Mouse (Mus musculus): ENCODE measurements around the gene Nolc1. TPM values are rescaled to one million over a fixed set of nuclear protein-coding genes. Genes with fewer than 3 reads are reported as not detected.
"Not testable (repeated sequence)": the region's sequence is repeated elsewhere in the genome, so short reads cannot be mapped to it uniquely, and the experiment has no call there.

The Nolc1 gene
- polyA plus RNA-seq, 1 experiment from 2014 or later = 74.4 TPM

DNA sequence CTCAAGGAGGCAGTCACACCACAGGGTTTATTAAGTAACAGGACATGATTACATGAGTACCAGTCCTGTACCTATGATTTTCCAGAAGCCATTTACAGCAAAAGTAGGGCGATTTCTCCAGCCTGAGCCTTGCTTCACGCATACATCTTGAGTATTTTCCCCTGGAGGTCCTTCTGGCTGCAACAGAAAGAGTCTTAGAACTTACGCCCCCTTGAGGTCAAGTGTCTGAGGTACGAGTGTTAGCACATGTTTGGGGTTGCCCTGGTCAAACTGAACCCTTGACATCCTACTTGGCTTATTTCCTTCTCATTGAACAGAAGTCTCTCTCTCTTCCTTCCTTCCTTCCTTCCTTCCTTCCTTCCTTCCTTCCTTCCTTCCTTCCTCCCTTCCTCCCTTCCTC, 39.0 kb downstream of the Nolc1 start:
- ATAC-seq (ENCODE audit: low FRiP score, low TSS enrichment) (no peak), DNase-seq (no peak)
- H3K27me3 ChIP-seq (ENCODE audit: control insufficient read depth, insufficient read depth, low read length) = no peaks in the 10 kb centered on the region
- H3K36me3 ChIP-seq (ENCODE audit: control insufficient read depth, insufficient read depth, low read length) = no peaks in the 10 kb centered on the region
- H3K27ac ChIP-seq (replicated peaks; ENCODE audit: low read depth, low read length) = no peak overlapping the region
- no peak overlapping the region for H3K4me3 ChIP-seq (replicated peaks; ENCODE audit: low read depth, low read length)
- WGBS = 62% methylated on average over 4 of the region's 4 CpGs
- no peaks in the 10 kb centered on the region for H3K4me1 ChIP-seq (ENCODE audit: control insufficient read depth, insufficient read depth, low read length)
- no peaks in the 10 kb centered on the region for H3K9me3 ChIP-seq (ENCODE audit: control insufficient read depth, low read length)
- H3K9ac ChIP-seq (replicated peaks; ENCODE audit: low read length) = no peak overlapping the region
- no peak overlapping the region for H3K4me2 ChIP-seq (ENCODE audit: low read length)

DNA sequence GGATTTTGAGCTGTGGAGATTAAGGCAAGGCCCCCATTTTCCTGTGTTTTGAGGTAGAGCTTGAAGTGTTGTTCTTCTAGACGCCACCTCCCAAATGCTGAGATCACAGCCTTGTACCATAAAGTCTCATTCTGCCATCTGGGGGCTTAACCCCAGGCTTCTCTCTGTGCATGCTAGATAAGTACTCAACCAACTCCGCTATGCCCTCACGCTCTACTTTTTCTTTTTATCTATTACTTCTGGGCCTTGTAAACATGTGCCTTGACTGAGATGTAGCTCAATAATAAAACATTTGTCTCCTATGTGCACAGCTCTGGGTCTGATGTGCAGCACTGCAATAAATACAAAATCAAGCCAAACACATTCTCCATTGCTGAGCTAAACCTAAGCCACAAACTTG, 43.8 kb downstream of the Nolc1 start:
- ATAC-seq (ENCODE audit: low FRiP score, low TSS enrichment) = no peak
- Histone ChIP-seq H3K27ac (replicated peaks; ENCODE audit: low read depth, low read length) (no peak overlapping the region), H3K4me2 (ENCODE audit: low read length) (no peak overlapping the region), H3K4me3 (replicated peaks; ENCODE audit: low read depth, low read length) (no peak overlapping the region), H3K36me3 (ENCODE audit: control insufficient read depth, insufficient read depth, low read length) (no peaks in the 10 kb centered on the region), H3K27me3 (ENCODE audit: control insufficient read depth, insufficient read depth, low read length) (no peaks in the 10 kb centered on the region), H3K9ac (replicated peaks; ENCODE audit: low read length) (no peak overlapping the region), H3K9me3 (ENCODE audit: control insufficient read depth, low read length) (no peaks in the 10 kb centered on the region), H3K4me1 (ENCODE audit: control insufficient read depth, insufficient read depth, low read length) (no peaks in the 10 kb centered on the region)
- DNase-seq = no peak
- WGBS = 90% methylated on average over 3 of the region's 3 CpGs

DNA sequence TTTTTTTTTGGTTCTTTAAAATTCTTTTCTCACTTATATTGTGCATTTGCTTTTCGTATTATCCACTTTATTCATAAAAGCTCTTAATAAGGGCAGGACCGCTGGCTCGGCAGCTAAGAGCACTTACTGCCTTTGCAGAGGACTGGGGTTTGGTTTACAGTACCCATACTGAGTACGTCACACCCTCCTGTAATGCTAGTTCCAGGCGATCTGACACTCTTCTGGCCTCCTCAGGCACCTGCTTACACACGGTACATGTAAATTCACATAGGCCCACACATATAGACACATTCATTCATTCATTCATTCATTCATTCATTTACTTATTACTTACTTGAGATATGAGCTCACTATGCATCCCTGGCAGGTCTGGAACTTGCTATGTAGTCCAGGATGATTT, 45.2 kb downstream of the Nolc1 start:
- no peaks in the 10 kb centered on the region for H3K36me3 ChIP-seq (ENCODE audit: control insufficient read depth, insufficient read depth, low read length)
- no peak overlapping the region for H3K27ac ChIP-seq (replicated peaks; ENCODE audit: low read depth, low read length)
- H3K9me3 ChIP-seq (ENCODE audit: control insufficient read depth, low read length) = no peaks in the 10 kb centered on the region
- H3K4me3 ChIP-seq (replicated peaks; ENCODE audit: low read depth, low read length) = no peak overlapping the region
- no peak overlapping the region for H3K4me2 ChIP-seq (ENCODE audit: low read length)
- H3K27me3 ChIP-seq (ENCODE audit: control insufficient read depth, insufficient read depth, low read length) = no peaks in the 10 kb centered on the region
- ATAC-seq (ENCODE audit: low FRiP score, low TSS enrichment) (no peak), DNase-seq (no peak)
- no peak overlapping the region for H3K9ac ChIP-seq (replicated peaks; ENCODE audit: low read length)
- no peaks in the 10 kb centered on the region for H3K4me1 ChIP-seq (ENCODE audit: control insufficient read depth, insufficient read depth, low read length)
- 85% methylated on average over 6 of the region's 6 CpGs for WGBS

DNA sequence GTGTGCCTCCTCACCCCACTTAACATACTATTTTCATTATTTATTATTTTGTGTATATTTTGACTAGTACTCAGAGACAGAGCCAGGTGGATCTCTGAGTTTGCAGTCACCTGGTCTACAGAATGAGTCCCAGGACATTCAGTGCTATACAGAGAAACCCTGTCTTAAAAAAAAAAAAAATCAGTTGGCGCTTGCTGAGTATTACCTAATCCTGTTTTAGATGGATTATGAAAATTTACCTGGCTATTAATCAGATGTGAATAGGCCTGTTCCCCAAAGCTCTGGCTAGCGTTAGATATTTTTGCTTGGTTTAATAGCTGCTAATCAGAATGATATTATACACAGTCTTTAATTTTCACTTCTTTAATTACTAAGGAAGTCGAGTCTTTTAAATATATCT, 48.2 kb downstream of the Nolc1 start:
- no peaks in the 10 kb centered on the region for H3K36me3 ChIP-seq (ENCODE audit: control insufficient read depth, insufficient read depth, low read length)
- H3K27ac ChIP-seq (replicated peaks; ENCODE audit: low read depth, low read length) = no peak overlapping the region
- H3K4me1 ChIP-seq (ENCODE audit: control insufficient read depth, insufficient read depth, low read length) = no peaks in the 10 kb centered on the region
- H3K9ac ChIP-seq (replicated peaks; ENCODE audit: low read length) = no peak overlapping the region
- ATAC-seq (ENCODE audit: low FRiP score, low TSS enrichment) (no peak), DNase-seq (no peak)
- H3K27me3 ChIP-seq (ENCODE audit: control insufficient read depth, insufficient read depth, low read length) = no peaks in the 10 kb centered on the region
- WGBS = 86% methylated on average over 3 of the region's 3 CpGs
- H3K4me3 ChIP-seq (replicated peaks; ENCODE audit: low read depth, low read length) = no peak overlapping the region
- H3K9me3 ChIP-seq (ENCODE audit: control insufficient read depth, low read length) = no peaks in the 10 kb centered on the region
- H3K4me2 ChIP-seq (ENCODE audit: low read length) = no peak overlapping the region

DNA sequence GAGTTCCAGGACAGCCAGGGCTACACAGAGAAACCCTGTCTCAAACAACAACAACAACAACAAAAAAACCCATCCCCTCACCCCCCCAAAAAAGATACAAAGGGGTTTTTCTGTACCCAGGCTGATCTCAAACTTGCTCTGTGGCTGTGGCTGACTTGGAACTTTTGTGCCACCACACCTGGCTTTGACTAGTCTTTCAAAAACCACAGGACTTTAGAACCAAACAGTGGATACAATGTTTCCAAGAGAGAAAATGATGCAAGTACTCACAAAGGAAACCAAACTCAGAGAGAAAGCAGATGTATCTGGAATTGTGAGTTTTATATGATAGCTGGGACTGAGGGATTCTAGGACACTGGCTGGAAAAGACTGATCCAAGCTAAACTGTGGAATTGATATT, 49.0 kb downstream of the Nolc1 start:
- no peak overlapping the region for H3K9ac ChIP-seq (replicated peaks; ENCODE audit: low read length)
- H3K36me3 ChIP-seq (ENCODE audit: control insufficient read depth, insufficient read depth, low read length) = no peaks in the 10 kb centered on the region
- H3K4me1 ChIP-seq (ENCODE audit: control insufficient read depth, insufficient read depth, low read length) = no peaks in the 10 kb centered on the region
- no peak overlapping the region for H3K27ac ChIP-seq (replicated peaks; ENCODE audit: low read depth, low read length)
- H3K4me3 ChIP-seq (replicated peaks; ENCODE audit: low read depth, low read length) = no peak overlapping the region
- DNase-seq (no peak), ATAC-seq (ENCODE audit: low FRiP score, low TSS enrichment) (no peak)
- no peaks in the 10 kb centered on the region for H3K27me3 ChIP-seq (ENCODE audit: control insufficient read depth, insufficient read depth, low read length)
- H3K4me2 ChIP-seq (ENCODE audit: low read length) = no peak overlapping the region
- no peaks in the 10 kb centered on the region for H3K9me3 ChIP-seq (ENCODE audit: control insufficient read depth, low read length)

DNA sequence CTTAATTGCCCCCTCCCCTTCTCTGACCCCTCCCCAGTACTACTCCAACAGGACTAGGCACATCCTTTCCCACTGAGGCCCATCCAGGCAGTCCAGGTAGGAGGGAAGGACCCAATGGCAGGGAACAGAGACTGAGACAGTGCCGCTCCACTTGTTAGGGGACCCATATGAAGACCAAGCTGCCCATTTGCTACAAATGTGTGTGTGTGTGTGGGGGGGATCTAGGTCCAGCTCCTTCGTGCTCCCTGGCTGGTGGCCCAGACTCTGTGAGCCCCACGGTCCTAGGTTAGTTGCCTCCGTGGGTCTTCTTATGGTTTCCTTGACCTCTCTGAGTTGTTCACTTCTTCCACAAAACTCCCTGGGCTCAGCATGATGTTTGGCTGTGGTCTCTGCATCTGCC, 50.6 kb downstream of the Nolc1 start:
- DNase-seq (no peak), ATAC-seq (ENCODE audit: low FRiP score, low TSS enrichment) (no peak)
- Histone ChIP-seq H3K9me3 (ENCODE audit: control insufficient read depth, low read length) (no peaks in the 10 kb centered on the region), H3K36me3 (ENCODE audit: control insufficient read depth, insufficient read depth, low read length) (no peaks in the 10 kb centered on the region), H3K27me3 (ENCODE audit: control insufficient read depth, insufficient read depth, low read length) (peaks cover 12% of the 10 kb centered on the region), H3K4me2 (ENCODE audit: low read length) (no peak overlapping the region), H3K4me3 (replicated peaks; ENCODE audit: low read depth, low read length) (no peak overlapping the region), H3K27ac (replicated peaks; ENCODE audit: low read depth, low read length) (no peak overlapping the region), H3K4me1 (ENCODE audit: control insufficient read depth, insufficient read depth, low read length) (no peaks in the 10 kb centered on the region), H3K9ac (replicated peaks; ENCODE audit: low read length) (no peak overlapping the region)
- 88% methylated on average over 4 of the region's 4 CpGs for WGBS

DNA sequence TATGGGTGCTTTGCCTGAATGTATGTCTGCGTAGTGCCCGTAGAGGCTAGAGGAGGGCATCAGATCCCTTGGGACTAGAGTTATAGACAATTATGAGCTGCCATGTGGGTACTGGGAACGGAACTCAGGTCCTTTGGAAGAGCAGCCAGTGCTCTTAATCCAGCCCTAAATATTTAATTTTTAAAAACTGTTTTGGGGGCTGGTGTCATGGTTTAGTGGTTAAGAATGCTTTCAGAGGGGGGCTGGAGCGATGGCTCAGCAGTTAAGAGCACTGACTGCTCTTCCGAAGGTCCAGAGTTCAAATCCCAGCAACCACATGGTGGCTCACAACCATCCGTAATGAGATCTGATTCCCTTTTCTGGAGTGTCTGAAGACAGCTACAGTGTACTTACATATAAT, 54.1 kb downstream of the Nolc1 start:
- H3K9me3 ChIP-seq (ENCODE audit: control insufficient read depth, low read length); H3K4me2 ChIP-seq (ENCODE audit: low read length); H3K4me3 ChIP-seq (replicated peaks; ENCODE audit: low read depth, low read length); DNase-seq; H3K4me1 ChIP-seq (ENCODE audit: control insufficient read depth, insufficient read depth, low read length); H3K36me3 ChIP-seq (ENCODE audit: control insufficient read depth, insufficient read depth, low read length); H3K27ac ChIP-seq (replicated peaks; ENCODE audit: low read depth, low read length); ATAC-seq (ENCODE audit: low FRiP score, low TSS enrichment); H3K9ac ChIP-seq (replicated peaks; ENCODE audit: low read length): not testable (repeated sequence)
- 86% methylated on average over 5 of the region's 6 CpGs for WGBS
- peaks cover 45% of the 10 kb centered on the region for H3K27me3 ChIP-seq (ENCODE audit: control insufficient read depth, insufficient read depth, low read length)

DNA sequence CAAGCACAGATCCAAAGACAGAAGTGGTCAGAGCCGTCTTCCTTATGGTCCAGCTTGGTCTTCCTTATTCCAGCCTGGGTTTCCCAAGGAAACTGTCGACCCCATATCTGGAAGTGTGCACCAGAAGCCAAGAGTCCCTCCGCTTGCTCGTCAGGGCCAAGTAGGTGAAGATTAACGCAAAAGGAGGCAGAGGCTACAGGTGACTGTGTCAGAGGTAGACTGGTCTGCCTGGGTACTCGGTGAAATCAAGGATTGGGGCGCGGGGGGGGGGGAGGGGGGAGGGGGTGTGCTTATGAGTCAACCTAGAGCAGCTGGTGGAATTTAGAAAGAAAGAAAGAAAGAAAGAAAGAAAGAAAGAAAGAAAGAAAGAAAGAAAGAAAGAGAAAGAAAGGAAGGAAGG, 55.6 kb downstream of the Nolc1 start:
- Histone ChIP-seq H3K9me3 (ENCODE audit: control insufficient read depth, low read length) (no peaks in the 10 kb centered on the region), H3K27me3 (ENCODE audit: control insufficient read depth, insufficient read depth, low read length) (peaks cover 56% of the 10 kb centered on the region), H3K4me1 (ENCODE audit: control insufficient read depth, insufficient read depth, low read length) (peaks cover 10% of the 10 kb centered on the region), H3K4me3 (replicated peaks; ENCODE audit: low read depth, low read length) (no peak overlapping the region), H3K27ac (replicated peaks; ENCODE audit: low read depth, low read length) (no peak overlapping the region), H3K9ac (replicated peaks; ENCODE audit: low read length) (no peak overlapping the region), H3K36me3 (ENCODE audit: control insufficient read depth, insufficient read depth, low read length) (no peaks in the 10 kb centered on the region), H3K4me2 (ENCODE audit: low read length) (no peak overlapping the region)
- DNase-seq (no peak), ATAC-seq (ENCODE audit: low FRiP score, low TSS enrichment) (no peak)
- WGBS = 8% methylated on average over 8 of the region's 8 CpGs

DNA sequence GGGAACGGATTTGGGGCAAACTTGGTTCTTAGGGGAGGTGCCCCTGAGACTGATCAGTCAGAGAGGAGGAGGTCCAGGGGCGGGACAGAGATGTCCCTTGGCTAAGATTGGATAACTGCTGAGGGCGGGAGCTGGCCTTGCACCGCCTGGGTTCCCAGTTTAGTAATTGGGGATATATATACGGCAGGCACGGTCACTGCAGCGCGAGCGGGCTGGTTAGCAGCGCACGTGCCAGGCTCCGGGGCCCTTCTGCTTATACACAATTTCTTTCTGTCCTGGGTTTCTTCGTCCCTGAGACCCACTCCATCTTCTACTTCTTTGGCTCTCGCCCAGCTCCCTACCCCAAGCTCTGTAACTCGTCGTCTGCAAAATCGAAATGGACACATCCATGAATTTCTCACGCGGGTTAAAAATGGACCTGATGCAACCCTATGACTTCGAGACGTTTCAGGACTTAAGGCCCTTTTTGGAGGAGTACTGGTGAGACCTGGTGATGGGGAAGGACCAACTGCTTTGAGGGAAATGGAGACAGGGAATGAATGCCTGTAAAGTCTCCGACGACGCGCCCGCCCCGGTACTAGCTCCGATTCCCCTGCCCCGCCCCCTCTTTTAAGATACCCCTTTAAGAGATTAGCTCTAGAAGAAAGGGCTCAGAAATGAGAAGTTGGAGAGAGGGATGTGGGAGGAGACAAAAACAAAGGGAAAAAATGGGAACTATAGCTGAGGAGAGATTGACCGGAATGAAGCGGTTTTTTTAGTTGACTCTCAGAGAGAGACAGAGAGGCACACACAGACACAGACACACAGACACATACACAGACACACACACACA, 56.2 kb downstream of the Nolc1 start, which contains the start of gene Elovl3:
Gene Elovl3, plus strand, starts transcription at position 204 of the 832 bp plus-strand sequence.
- 2% methylated on average over 31 of the region's 31 CpGs for WGBS
- ATAC-seq (ENCODE audit: low FRiP score, low TSS enrichment) (no peak), DNase-seq (peak; percentile 39)
- Histone ChIP-seq H3K4me1 (ENCODE audit: control insufficient read depth, insufficient read depth, low read length) (peaks cover 16% of the 10 kb centered on the region), H3K4me3 (replicated peaks; ENCODE audit: low read depth, low read length) (no peak within 1 kb of the TSS; the same call in 1 of the 2 replicates), H3K4me2 (ENCODE audit: low read length) (peak within 1 kb of the TSS; percentile 40), H3K27me3 (ENCODE audit: control insufficient read depth, insufficient read depth, low read length) (peaks cover 63% of the 10 kb centered on the region), H3K36me3 (ENCODE audit: control insufficient read depth, insufficient read depth, low read length) (no peaks in the 10 kb centered on the region), H3K27ac (replicated peaks; ENCODE audit: low read depth, low read length) (no peak within 1 kb of the TSS), H3K9me3 (ENCODE audit: control insufficient read depth, low read length) (no peaks in the 10 kb centered on the region), H3K9ac (replicated peaks; ENCODE audit: low read length) (0 out of 2 replicates have a peak within 1 kb of the TSS, but pooled peaks have one; percentile 2)
